In the genomic region with DNA sequence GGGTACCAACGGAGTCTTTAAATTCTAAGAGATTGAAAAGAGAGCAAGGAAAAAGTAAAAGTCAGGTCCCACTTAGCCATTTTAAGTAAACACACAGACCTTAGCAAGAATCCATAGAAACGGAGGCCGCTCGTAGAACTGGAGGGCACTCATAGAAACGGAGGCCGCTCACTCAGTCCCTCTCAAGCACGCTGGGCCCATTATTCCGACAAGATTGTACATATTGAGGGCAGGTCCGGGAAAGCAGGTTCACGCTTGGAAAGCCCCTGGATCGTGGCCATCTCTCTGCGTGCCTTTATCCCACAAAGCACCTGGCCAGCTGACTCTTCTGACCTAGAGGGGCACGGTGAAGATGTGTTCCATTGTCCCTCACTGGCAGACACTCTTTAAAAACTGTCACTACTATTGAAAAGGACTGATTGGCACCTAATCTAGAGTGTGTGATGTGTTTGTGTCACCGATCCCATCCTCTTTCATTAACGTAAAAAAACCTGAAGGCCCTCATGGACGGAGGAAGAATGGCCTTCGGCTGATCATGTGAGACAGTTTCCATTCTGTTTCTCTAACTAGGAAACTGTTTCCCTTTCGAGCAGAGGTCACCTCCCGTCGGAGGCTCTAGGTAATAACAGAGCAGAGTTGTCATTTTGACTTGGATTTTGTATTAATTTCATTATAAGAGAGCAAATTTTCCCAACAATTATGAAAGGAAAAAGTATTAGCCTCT, we compare ENCODE assay signal across 21 mouse cellular contexts.
"Had no signal": no experiment of that assay in that cellular context is flagged by ENCODE, and none has a peak within 500 bp of the region (broad histone marks: within the 10 kb centered on the region; RNA-seq: fewer than 3 reads in every experiment).

No protein-coding gene starts in this region.

- H3K36me3 ChIP-seq: limb, embryonic 15.5 days; midbrain, embryonic 12.5 days; midbrain, embryonic 15.5 days; neural tube, embryonic 12.5 days; neural tube, embryonic 15.5 days; stomach, embryonic 15.5 days had no signal

- DNase-seq: kidney, adult 2 months; kidney, postnatal 25 days; layer of hippocampus, postnatal 36 days; liver, postnatal 0 days; right cerebral cortex, postnatal 25 days; spleen, adult 18-20 months; thymus, postnatal 36 days had no signal

- H3K27me3 ChIP-seq: midbrain, embryonic 15.5 days; neural tube, embryonic 12.5 days; neural tube, embryonic 15.5 days; stomach, embryonic 15.5 days had no signal

- ATAC-seq: intestine, postnatal 0 days; liver, postnatal 0 days; midbrain, embryonic 15.5 days had no signal

- H3K4me2 ChIP-seq: limb, embryonic 12.5 days; limb, embryonic 15.5 days; liver, embryonic 11.5 days; midbrain, embryonic 12.5 days; midbrain, embryonic 15.5 days; neural tube, embryonic 12.5 days; neural tube, embryonic 15.5 days; stomach, embryonic 15.5 days had no signal

- H3K4me3 ChIP-seq: layer of hippocampus, adult 2 months; left cerebral cortex, adult 2 months; limb, embryonic 12.5 days; limb, embryonic 15.5 days; midbrain, embryonic 12.5 days; midbrain, embryonic 15.5 days; neural tube, embryonic 12.5 days; neural tube, embryonic 15.5 days; stomach, embryonic 15.5 days had no signal

- H3K9ac ChIP-seq: limb, embryonic 12.5 days; limb, embryonic 15.5 days; liver, embryonic 14.5 days; liver, postnatal 0 days; midbrain, embryonic 12.5 days; midbrain, embryonic 15.5 days; neural tube, embryonic 12.5 days; neural tube, embryonic 15.5 days; stomach, embryonic 15.5 days had no signal

- H3K9me3 ChIP-seq: limb, embryonic 12.5 days; limb, embryonic 15.5 days; midbrain, embryonic 12.5 days; midbrain, embryonic 15.5 days; neural tube, embryonic 12.5 days; neural tube, embryonic 15.5 days; stomach, embryonic 15.5 days had no signal

- H3K27ac ChIP-seq: kidney, postnatal 0 days; layer of hippocampus, adult 2 months; left cerebral cortex, adult 2 months; limb, embryonic 12.5 days; limb, embryonic 15.5 days; liver, embryonic 14.5 days; macrophage; midbrain, embryonic 12.5 days; midbrain, embryonic 15.5 days; neural tube, embryonic 12.5 days; neural tube, embryonic 15.5 days; stomach, embryonic 15.5 days had no signal
